Mouse (Mus musculus): ENCODE measurements around the gene Dnajb13. TPM values are rescaled to one million over a fixed set of nuclear protein-coding genes. Genes with fewer than 3 reads are reported as not detected.
A peak's percentile ranks its signal among the peaks of the same experiment; 100 is the strongest.

Dnajb13 gene
- polyA plus RNA-seq, 1 experiment from 2014 or later, result 0.14 TPM

DNA sequence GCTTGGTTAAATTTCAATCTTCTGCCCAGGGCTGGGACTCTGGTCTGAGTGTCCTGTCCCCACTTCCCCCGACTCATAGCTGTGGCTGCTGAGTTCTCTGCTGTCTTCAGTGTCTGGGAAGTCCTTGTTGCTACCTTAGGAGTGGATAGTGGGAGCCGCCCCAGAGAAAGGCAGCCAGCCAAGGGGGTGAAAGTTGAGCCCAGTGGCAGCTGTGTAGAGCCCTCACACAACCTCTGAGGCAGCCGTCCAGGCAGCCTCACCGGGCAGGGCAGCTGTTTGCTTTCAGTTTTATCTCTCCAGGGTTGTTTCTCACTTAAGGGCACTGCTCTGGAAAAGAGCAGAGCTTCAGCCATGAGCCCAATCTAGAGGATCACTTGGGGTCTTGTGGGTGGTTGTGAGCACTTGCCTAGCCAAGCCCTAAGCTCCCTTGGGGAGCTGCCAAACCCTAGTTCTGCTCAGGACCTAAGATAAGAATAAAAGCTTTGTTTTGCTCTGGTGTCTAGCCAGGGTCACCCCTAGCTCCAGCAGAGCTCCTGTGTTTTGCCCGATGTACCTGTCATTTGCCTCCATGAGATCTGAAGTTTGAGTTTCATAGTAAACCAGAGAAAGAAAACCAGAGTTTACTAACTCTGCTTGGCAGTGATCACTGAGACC is 49.0 kb downstream of the Dnajb13 start:
- Histone ChIP-seq H3K4me3 (no peak overlapping the region), H3K4me2 (replicated peaks) (no peak overlapping the region), H3K27ac (0 out of 2 replicates have a peak overlapping the region, but pooled peaks have one; percentile 17), H3K9ac (no peak overlapping the region), H3K36me3 (peaks cover 50% of the 10 kb centered on the region), H3K4me1 (0 out of 2 replicates have a peak, but pooled peaks cover 4% of the 10 kb centered on the region), H3K27me3 (no peaks in the 10 kb centered on the region), H3K9me3 (no peaks in the 10 kb centered on the region)
- peak; percentile 29; the same call in 1 of the 2 replicates for ATAC-seq (ENCODE audit: insufficient number of reproducible peaks, insufficient read depth, low FRiP score, low TSS enrichment)
- WGBS, result 67% methylated on average over 5 of the region's 5 CpGs

DNA sequence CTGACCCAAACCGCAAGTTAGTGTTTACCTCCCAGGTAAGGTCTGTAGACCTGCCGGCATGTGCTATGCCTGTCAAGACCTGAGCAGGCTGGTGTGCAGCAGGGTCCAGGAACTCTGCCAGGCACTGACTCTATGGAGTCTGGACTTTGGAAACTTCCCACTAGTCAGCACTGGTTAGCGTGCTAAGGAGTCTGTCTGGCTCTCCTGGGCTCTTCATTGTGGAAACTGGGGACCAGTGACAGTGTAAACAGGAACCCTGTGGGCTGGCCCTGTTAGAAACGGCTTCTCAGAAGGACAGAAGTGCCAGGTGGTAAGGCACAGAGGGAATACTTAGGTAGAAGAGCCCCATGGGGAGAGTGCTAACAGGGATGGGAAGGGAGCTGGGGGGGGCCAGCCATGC is 49.5 kb downstream of the Dnajb13 start:
- Histone ChIP-seq H3K4me3 (no peak overlapping the region), H3K9me3 (no peaks in the 10 kb centered on the region), H3K4me2 (replicated peaks) (no peak overlapping the region), H3K27ac (peak overlapping the region; percentile 17; the same call in 1 of the 2 replicates), H3K27me3 (no peaks in the 10 kb centered on the region), H3K4me1 (0 out of 2 replicates have a peak, but pooled peaks cover 4% of the 10 kb centered on the region), H3K9ac (no peak overlapping the region), H3K36me3 (peaks cover 51% of the 10 kb centered on the region)
- WGBS, result 80% methylated on average over 4 of the region's 4 CpGs
- ATAC-seq (ENCODE audit: insufficient number of reproducible peaks, insufficient read depth, low FRiP score, low TSS enrichment), result no peak

DNA sequence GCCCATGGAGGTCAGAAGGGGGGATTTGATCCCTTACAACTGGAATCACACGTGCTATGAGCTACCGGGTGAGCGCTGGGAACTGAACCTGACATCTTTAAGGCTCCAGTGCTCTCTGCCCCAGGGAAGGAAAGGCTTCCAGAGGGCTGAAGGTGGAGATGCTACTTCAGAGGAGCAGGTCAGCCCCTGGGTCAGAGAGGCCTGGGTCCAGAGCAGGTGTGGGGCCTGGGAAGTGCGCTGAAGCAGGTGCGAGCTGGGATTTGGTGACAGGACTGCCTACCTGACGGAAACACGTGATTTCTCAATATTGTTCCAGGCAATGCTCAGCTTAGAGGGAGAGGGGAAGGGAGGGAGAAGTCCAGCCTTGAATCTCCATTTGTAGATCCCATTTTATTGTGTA is 50.5 kb downstream of the Dnajb13 start:
- no peaks in the 10 kb centered on the region for H3K27me3 ChIP-seq
- ATAC-seq (ENCODE audit: insufficient number of reproducible peaks, insufficient read depth, low FRiP score, low TSS enrichment), result no peak
- WGBS, result 84% methylated on average over 7 of the region's 7 CpGs
- H3K4me1 ChIP-seq, result 0 out of 2 replicates have a peak, but pooled peaks cover 4% of the 10 kb centered on the region
- H3K27ac ChIP-seq, result no peak overlapping the region
- H3K9ac ChIP-seq, result no peak overlapping the region
- H3K36me3 ChIP-seq, result peaks cover 53% of the 10 kb centered on the region
- no peak overlapping the region for H3K4me2 ChIP-seq (replicated peaks)
- H3K4me3 ChIP-seq, result no peak overlapping the region
- H3K9me3 ChIP-seq, result no peaks in the 10 kb centered on the region

DNA sequence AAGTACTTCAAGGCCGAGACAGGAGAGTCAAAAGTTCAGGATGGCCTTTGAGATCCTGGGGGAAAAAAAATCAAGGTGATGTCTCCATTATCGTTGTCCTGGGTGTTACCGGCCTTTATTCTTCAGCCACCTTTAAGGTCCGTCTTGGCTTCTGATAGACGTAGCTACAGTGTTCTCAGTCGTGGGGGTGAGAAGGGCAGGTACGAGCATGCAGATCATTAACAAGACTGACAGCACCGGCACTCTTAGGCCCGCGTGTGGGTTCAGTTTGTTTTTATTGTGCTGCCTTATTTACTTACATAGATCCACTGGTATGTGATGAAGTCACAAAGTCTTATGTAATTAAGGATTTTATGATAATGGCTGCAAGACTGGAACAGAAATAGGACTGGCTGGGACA is 51.0 kb downstream of the Dnajb13 start:
- Histone ChIP-seq H3K4me3 (no peak overlapping the region), H3K27me3 (no peaks in the 10 kb centered on the region), H3K9me3 (no peaks in the 10 kb centered on the region), H3K4me1 (0 out of 2 replicates have a peak, but pooled peaks cover 4% of the 10 kb centered on the region), H3K4me2 (replicated peaks) (no peak overlapping the region), H3K9ac (no peak overlapping the region), H3K27ac (no peak overlapping the region), H3K36me3 (peaks cover 53% of the 10 kb centered on the region)
- WGBS, result 74% methylated on average over 10 of the region's 10 CpGs
- ATAC-seq (ENCODE audit: insufficient number of reproducible peaks, insufficient read depth, low FRiP score, low TSS enrichment), result no peak

DNA sequence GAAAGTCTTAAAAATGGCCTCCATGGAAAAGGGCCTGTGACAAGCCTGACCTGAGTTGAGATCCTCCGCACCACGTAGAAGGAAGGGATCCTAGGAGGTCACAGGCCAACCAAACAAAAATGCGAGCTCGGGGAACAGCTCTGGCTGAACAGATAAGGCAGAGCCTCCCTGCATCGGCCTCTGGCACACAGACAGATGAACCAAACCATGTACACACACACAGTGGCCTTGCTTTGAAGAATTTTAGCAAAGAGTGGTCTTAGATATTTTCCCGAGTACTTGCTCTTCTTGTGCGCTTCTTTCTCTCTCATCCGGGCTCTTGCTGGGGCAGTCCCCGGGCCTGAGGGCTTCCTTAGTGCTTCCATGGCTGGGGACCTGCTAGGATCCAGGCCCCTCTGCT is 51.6 kb downstream of the Dnajb13 start:
- Histone ChIP-seq H3K4me2 (replicated peaks) (no peak overlapping the region), H3K9ac (no peak overlapping the region), H3K36me3 (peaks cover 47% of the 10 kb centered on the region), H3K27ac (no peak overlapping the region), H3K4me1 (0 out of 2 replicates have a peak, but pooled peaks cover 4% of the 10 kb centered on the region), H3K9me3 (no peaks in the 10 kb centered on the region), H3K4me3 (no peak overlapping the region), H3K27me3 (no peaks in the 10 kb centered on the region)
- 75% methylated on average over 9 of the region's 9 CpGs for WGBS
- no peak for ATAC-seq (ENCODE audit: insufficient number of reproducible peaks, insufficient read depth, low FRiP score, low TSS enrichment)

DNA sequence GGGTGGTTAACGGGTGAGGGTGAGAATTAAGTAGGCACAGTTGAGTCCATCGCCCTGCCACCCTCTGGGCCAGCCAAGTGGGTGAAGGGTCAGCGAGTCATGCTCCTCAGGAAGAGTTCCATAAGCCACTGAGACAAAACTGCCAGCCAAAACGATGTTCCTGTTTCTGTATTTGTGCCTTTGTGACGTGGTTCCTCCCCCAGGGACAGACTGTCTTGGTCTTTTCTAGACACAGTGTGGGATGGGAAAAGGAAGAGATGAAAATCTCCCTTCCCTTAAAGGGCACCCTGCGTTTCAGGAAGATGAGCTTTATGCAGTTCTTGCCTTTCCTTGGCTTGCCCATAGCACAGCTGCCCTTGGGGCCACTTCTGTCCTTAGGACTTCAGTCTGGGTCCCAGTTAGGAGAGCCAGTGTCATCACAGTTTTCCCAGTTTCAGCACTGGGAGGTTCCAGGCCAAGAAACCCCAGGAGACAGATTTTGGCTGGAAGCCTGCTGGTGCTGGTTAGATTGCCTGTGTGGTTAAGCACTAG is 53.1 kb downstream of the Dnajb13 start:
- Histone ChIP-seq H3K4me3 (no peak overlapping the region), H3K4me2 (replicated peaks) (no peak overlapping the region), H3K9ac (no peak overlapping the region), H3K27me3 (no peaks in the 10 kb centered on the region), H3K36me3 (peaks cover 60% of the 10 kb centered on the region), H3K4me1 (0 out of 2 replicates have a peak, but pooled peaks cover 4% of the 10 kb centered on the region), H3K9me3 (no peaks in the 10 kb centered on the region), H3K27ac (no peak overlapping the region)
- no peak for ATAC-seq (ENCODE audit: insufficient number of reproducible peaks, insufficient read depth, low FRiP score, low TSS enrichment)
- WGBS, result 87% methylated on average over 6 of the region's 6 CpGs

DNA sequence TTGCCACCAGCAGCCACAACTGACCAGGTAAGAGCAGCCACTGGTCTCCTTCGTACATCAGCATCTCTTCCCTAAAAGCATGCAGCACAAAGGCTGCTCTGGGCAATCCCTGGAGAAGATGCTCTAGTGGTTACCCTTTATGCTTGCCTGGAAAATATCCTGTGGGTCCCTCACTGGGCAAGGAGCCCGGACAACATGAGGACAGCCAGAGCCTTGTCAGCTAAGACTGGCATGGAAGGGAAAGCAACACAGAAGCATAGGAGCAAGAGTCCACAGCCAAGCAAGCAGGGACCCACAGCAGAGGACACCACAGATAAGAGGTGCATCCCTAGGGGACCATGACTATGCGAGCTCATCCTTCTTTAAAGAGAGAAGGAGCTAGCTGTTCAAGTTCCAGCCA is 54.9 kb downstream of the Dnajb13 start:
- 97% methylated on average over 3 of the region's 3 CpGs for WGBS
- Histone ChIP-seq H3K9ac (no peak overlapping the region), H3K9me3 (no peaks in the 10 kb centered on the region), H3K4me3 (no peak overlapping the region), H3K27me3 (no peaks in the 10 kb centered on the region), H3K4me1 (no peaks in the 10 kb centered on the region), H3K4me2 (replicated peaks) (no peak overlapping the region), H3K27ac (no peak overlapping the region), H3K36me3 (peaks cover 75% of the 10 kb centered on the region)
- ATAC-seq (ENCODE audit: insufficient number of reproducible peaks, insufficient read depth, low FRiP score, low TSS enrichment), result no peak

DNA sequence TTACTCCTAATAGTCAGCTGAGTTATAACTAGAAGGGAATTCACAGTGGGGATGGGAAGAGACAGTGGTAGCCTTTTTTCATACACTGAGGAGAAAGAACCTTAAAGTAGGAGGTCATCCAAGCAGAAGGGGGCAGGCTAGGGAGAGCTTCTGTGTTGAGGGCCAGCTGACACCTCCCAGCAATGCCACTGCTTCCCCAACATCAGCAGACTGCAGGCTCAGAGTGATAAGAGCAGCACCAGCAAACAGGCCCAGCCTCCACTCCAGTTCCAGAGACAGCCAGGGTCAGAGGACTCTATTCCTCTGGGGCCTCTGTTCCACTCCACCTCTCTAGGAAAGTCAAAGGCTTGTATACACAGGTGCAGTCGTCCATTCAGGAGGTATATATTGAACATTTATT is 56.6 kb downstream of the Dnajb13 start:
- WGBS, result 70% methylated on average over 1 of the region's 1 CpGs
- no peak for ATAC-seq (ENCODE audit: insufficient number of reproducible peaks, insufficient read depth, low FRiP score, low TSS enrichment)
- peaks cover 79% of the 10 kb centered on the region for H3K36me3 ChIP-seq

More for the DNA sequence above, 56.6 kb downstream of the Dnajb13 start:
- Histone ChIP-seq H3K9ac (no peak overlapping the region), H3K4me2 (replicated peaks) (no peak overlapping the region), H3K4me3 (no peak overlapping the region), H3K9me3 (no peaks in the 10 kb centered on the region), H3K27ac (no peak overlapping the region), H3K4me1 (no peaks in the 10 kb centered on the region), H3K27me3 (no peaks in the 10 kb centered on the region)

Other genes with a start within 250 kb of the Dnajb13 start
- 15.5 and 16.6 TPM in 2 replicates for gene P4ha3, start 229.4 kb downstream of the Dnajb13 start, polyA plus RNA-seq (2016; fragmentation: Nextera tagmentation; extraction: Ambion mirVana)
- 32.6 and 33.8 TPM in 2 replicates for gene C2cd3, start 142.7 kb downstream of the Dnajb13 start, polyA plus RNA-seq (2016; fragmentation: Nextera tagmentation; extraction: Ambion mirVana)
- gene Ppme1, start 142.7 kb downstream of the Dnajb13 start, polyA plus RNA-seq (2016; fragmentation: Nextera tagmentation; extraction: Ambion mirVana), result 59.7 and 62.7 TPM in 2 replicates
- not detected in 2 replicates for gene Ucp3, start 42.0 kb downstream of the Dnajb13 start, polyA plus RNA-seq (2016; fragmentation: Nextera tagmentation; extraction: Ambion mirVana)
- 130 and 164 TPM in 2 replicates for gene Ucp2, start 21.6 kb downstream of the Dnajb13 start, polyA plus RNA-seq (2016; fragmentation: Nextera tagmentation; extraction: Ambion mirVana)
- 14.9 and 15.7 TPM in 2 replicates for gene Coa4, start 22.1 kb upstream of the Dnajb13 start, polyA plus RNA-seq (2016; fragmentation: Nextera tagmentation; extraction: Ambion mirVana)
- gene Rab6a, start 92.5 kb upstream of the Dnajb13 start, polyA plus RNA-seq (2016; fragmentation: Nextera tagmentation; extraction: Ambion mirVana), result 121 and 126 TPM in 2 replicates
- 64.3 and 67.4 TPM in 2 replicates for gene Mrpl48, start 93.3 kb upstream of the Dnajb13 start, polyA plus RNA-seq (2016; fragmentation: Nextera tagmentation; extraction: Ambion mirVana)
- 5.8 and 8.3 TPM in 2 replicates for gene Plekhb1, start 147.5 kb upstream of the Dnajb13 start, polyA plus RNA-seq (2016; fragmentation: Nextera tagmentation; extraction: Ambion mirVana)
- gene Fam168a, start 191.7 kb upstream of the Dnajb13 start, polyA plus RNA-seq (2016; fragmentation: Nextera tagmentation; extraction: Ambion mirVana), result 51.8 and 53.4 TPM in 2 replicates